Mouse (Mus musculus) forebrain, embryonic 16.5 days (tissue): Measurements from ENCODE around the gene Srsf4. TPM values are rescaled to one million over a fixed set of nuclear protein-coding genes. Genes with fewer than 3 reads are reported as not detected.

Source experiments
- ATAC-seq: fragments of 200-750 bp; cut with Nextera tagmentation; 2 replicates; pipeline ENCODE4 v1.8.0; 2017; ENCODE audit warnings: mild to moderate bottlenecking, moderate library complexity
- H3K27ac ChIP-seq: fragments of 300-500 bp; sonication (generic); 2 replicates; pipeline ENCODE4 v1.5.1; 2014; ENCODE audit warnings: low read length, control low read depth
- H3K27me3 ChIP-seq: fragments of 300-500 bp; sonication (generic); replicated peaks from 2 replicates; pipeline ENCODE4 v1.6.1; 2014; ENCODE audit warnings: low read length; ENCODE audit not compliant: control insufficient read depth, insufficient read depth
- H3K36me3 ChIP-seq: fragments of 300-500 bp; sonication (generic); 2 replicates; pipeline ENCODE4 v1.6.1; 2014; ENCODE audit not compliant: control insufficient read depth, insufficient read depth
- H3K4me1 ChIP-seq: fragments of 300-500 bp; sonication (generic); replicated peaks from 2 replicates; pipeline ENCODE4 v1.6.1; 2014; ENCODE audit warnings: low read length; ENCODE audit not compliant: control insufficient read depth, insufficient read depth
- H3K4me2 ChIP-seq: fragments of 300-500 bp; sonication (generic); 2 replicates; pipeline ENCODE4 v1.6.1; 2014; ENCODE audit warnings: mild to moderate bottlenecking, low read length, control low read depth
- H3K4me3 ChIP-seq: fragments of 300-500 bp; sonication (generic); replicated peaks from 2 replicates; pipeline ENCODE4 v1.5.1; 2014; ENCODE audit warnings: mild to moderate bottlenecking, low read length, control low read depth
- H3K9ac ChIP-seq: fragments of 300-500 bp; sonication (generic); replicated peaks from 2 replicates; pipeline ENCODE4 v1.6.1; 2014; ENCODE audit warnings: low read depth, low read length, control low read depth
- H3K9me3 ChIP-seq: fragments of 300-500 bp; sonication (generic); 2 replicates; pipeline ENCODE4 v1.6.1; 2016; ENCODE audit warnings: low read length; ENCODE audit not compliant: control insufficient read depth
- WGBS: fragments of 180-500 bp; shearing (Covaris S2); extraction: QIAGEN DNeasy Blood & Tissue Kit; methylation state at CpG from one replicate; pipeline ENCODE4 v1.1.7; 2014; 5-methylcytosine and 5-hydroxymethylcytosine counted together
- polyA plus RNA-seq: library from polyadenylated mRNA; unstranded; fragments of >200 nt; fragmentation: Nextera tagmentation; extraction: Ambion mirVana; gene quantifications from 2 replicates; pipeline ENCODE4 v1.2.1, GENCODE M21; 2015

Gene Srsf4
- polyA plus RNA-seq, 1 experiment from 2014 or later = 143 TPM

GRCm38 (mm10) chr4:131860492-131861340 is 12.7 kb upstream of the Srsf4 start:
- ATAC-seq = peak; percentile 55; the same call in 1 of the 2 replicates
- no peaks in the 10 kb centered on the region for H3K4me1 ChIP-seq
- H3K4me2 ChIP-seq = no peak overlapping the region
- no peaks in the 10 kb centered on the region for H3K9me3 ChIP-seq
- no peak overlapping the region for H3K27ac ChIP-seq
- no peak overlapping the region for H3K9ac ChIP-seq
- H3K36me3 ChIP-seq = peaks cover 2% of the 10 kb centered on the region; the same call in 1 of the 2 replicates
- WGBS = 49% methylated on average over 15 of the region's 15 CpGs
- H3K27me3 ChIP-seq = no peaks in the 10 kb centered on the region
- no peak overlapping the region for H3K4me3 ChIP-seq

GRCm38 (mm10) chr4:131861341-131861739 is 12.1 kb upstream of the Srsf4 start:
- no peak for ATAC-seq
- WGBS = 87% methylated on average over 4 of the region's 4 CpGs

DNA sequence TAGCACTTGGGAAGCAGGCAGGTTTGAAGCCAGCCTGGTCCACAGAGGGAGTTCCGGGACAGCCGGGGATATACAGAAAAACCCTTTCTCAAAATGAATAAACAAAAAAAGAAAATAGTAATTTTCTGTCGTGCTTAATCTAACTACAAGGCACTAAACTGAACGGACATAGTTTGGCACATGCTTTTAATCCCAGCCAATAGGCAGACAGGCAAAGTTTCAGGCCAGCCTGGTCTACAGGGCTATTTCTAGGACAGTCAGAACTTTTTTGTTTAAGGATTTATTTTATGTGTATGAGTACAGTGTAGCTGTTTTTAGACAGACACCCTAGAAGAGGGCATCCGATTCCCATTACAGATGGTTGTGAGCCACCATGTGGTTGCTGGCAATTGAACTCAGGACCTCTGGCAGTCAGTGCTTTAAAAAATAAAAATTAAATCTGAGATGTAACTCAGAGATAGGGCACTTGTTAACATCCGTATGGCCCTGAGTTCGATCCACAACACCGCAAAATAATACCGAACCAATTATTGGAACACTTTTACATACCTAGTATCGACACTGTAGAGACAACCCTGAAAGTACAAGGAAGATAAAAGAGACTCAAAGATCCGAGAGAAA is 635 bp upstream of the Srsf4 start:
- Histone ChIP-seq H3K9me3 (no peaks in the 10 kb centered on the region), H3K4me2 (peak overlapping the region; percentile 70), H3K36me3 (no peaks in the 10 kb centered on the region), H3K27me3 (no peaks in the 10 kb centered on the region), H3K27ac (peak overlapping the region; percentile 85), H3K4me3 (peak overlapping the region; percentile 100), H3K4me1 (peaks cover 35% of the 10 kb centered on the region), H3K9ac (peak overlapping the region; percentile 79)
- ATAC-seq = peak; percentile 22
- WGBS = 10% methylated on average over 11 of the region's 11 CpGs

More at GRCm38 (mm10) chr4:131861341-131861739, 12.1 kb upstream of the Srsf4 start:
- no peak overlapping the region for H3K4me3 ChIP-seq
- H3K4me1 ChIP-seq = no peaks in the 10 kb centered on the region
- peaks cover 2% of the 10 kb centered on the region; the same call in 1 of the 2 replicates for H3K36me3 ChIP-seq
- no peaks in the 10 kb centered on the region for H3K27me3 ChIP-seq
- H3K9me3 ChIP-seq = no peaks in the 10 kb centered on the region
- no peak overlapping the region for H3K9ac ChIP-seq
- H3K27ac ChIP-seq = no peak overlapping the region
- H3K4me2 ChIP-seq = no peak overlapping the region

- H3K36me3 ChIP-seq = no peaks in the 10 kb centered on the region
- peak overlapping the region; percentile 100 for H3K4me3 ChIP-seq
- no peaks in the 10 kb centered on the region for H3K27me3 ChIP-seq
- H3K27ac ChIP-seq = peak overlapping the region; percentile 100
- H3K4me2 ChIP-seq = peak overlapping the region; percentile 84
- H3K9me3 ChIP-seq = no peaks in the 10 kb centered on the region
- H3K4me1 ChIP-seq = peaks cover 35% of the 10 kb centered on the region
- no peak for ATAC-seq
- under 1% methylated on average over 20 of the region's 20 CpGs for WGBS
- peak overlapping the region; percentile 100 for H3K9ac ChIP-seq
Observed at GRCm38 (mm10) chr4:131874169-131874536, 736 bp downstream of the Srsf4 start.

DNA sequence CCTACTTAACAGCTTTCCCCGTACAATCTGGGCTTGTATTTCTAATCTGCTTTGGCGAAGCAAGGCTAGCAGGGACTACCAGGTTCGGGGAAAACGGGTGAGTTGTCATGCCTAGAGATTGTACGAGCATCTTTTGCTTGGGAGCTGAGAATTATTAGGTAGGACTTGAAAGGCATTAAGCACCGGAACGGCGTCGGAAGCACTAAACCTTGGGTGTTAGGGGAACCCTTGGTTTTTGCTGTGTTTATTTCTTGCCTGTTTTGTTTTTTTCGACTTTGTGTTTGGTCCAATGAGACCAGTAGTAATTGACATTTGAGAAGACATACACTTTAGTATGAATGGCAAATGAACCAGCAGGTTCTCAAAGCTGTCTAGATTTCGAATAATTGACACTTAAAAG is 1.1 kb downstream of the Srsf4 start:
- Histone ChIP-seq H3K4me3 (peak overlapping the region; percentile 100), H3K9ac (peak overlapping the region; percentile 100), H3K9me3 (no peaks in the 10 kb centered on the region), H3K27ac (peak overlapping the region; percentile 100; the same call in 1 of the 2 replicates), H3K27me3 (no peaks in the 10 kb centered on the region), H3K36me3 (no peaks in the 10 kb centered on the region), H3K4me1 (peaks cover 39% of the 10 kb centered on the region), H3K4me2 (peak overlapping the region; percentile 84)
- no peak for ATAC-seq
- 2% methylated on average over 11 of the region's 11 CpGs for WGBS

- no peak for ATAC-seq
- Histone ChIP-seq H3K4me2 (peak overlapping the region; percentile 84), H3K9ac (peak overlapping the region; percentile 100; the same call in 1 of the 2 replicates), H3K27ac (no peak overlapping the region), H3K9me3 (no peaks in the 10 kb centered on the region), H3K4me1 (peaks cover 39% of the 10 kb centered on the region), H3K4me3 (peak overlapping the region; percentile 100), H3K36me3 (no peaks in the 10 kb centered on the region), H3K27me3 (no peaks in the 10 kb centered on the region)
- WGBS = 28% methylated on average over 3 of the region's 3 CpGs
Observed at GRCm38 (mm10) chr4:131875242-131875641, 1.8 kb downstream of the Srsf4 start.

DNA sequence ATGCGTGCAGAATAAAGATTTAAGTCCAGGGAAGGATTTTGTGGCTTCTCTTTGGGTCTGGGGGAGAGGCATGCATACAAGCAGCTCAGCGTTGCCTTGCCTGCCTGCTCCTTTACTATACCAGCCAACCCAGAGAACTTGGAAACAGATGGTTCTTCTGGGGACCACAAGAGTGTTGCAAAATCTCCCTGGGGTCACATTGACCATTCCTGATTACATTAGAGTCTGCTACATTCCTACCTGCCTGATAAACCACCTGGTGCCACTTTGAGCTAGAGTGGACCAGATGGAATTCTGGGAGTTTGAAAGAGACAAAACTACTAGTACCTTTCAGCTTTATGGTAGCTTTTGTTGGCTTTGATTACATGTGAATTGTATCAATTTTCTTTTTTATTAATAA is 3.4 kb downstream of the Srsf4 start:
- Histone ChIP-seq H3K36me3 (no peaks in the 10 kb centered on the region), H3K27ac (no peak overlapping the region), H3K4me3 (no peak overlapping the region), H3K9me3 (no peaks in the 10 kb centered on the region), H3K27me3 (no peaks in the 10 kb centered on the region), H3K9ac (no peak overlapping the region), H3K4me2 (0 out of 2 replicates have a peak overlapping the region, but pooled peaks have one; percentile 14), H3K4me1 (peaks cover 45% of the 10 kb centered on the region)
- WGBS = 54% methylated on average over 2 of the region's 2 CpGs
- ATAC-seq = no peak

DNA sequence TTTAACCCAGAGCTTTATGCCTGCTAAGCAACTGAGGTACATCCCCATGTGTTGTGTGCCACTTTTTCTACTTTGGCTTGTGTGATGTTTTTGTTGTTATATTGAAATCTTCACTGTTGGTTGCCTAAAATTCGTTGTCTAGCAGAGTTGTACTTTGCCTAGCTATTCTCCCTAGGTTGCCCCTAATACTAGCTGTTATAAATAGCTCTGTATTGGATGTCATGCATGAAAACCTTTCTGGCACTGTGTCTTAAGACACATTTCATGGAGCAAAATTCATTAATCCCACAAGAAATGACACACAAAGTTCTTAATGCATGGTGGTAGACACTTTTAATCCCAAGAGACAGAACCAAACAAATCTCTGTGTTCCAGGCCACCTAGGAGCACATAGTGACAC is 6.3 kb downstream of the Srsf4 start:
- no peak for ATAC-seq
- WGBS = 73% methylated on average over 1 of the region's 1 CpGs

GRCm38 (mm10) chr4:131881306-131881705 is 7.9 kb downstream of the Srsf4 start:
- no peaks in the 10 kb centered on the region for H3K36me3 ChIP-seq

More for the DNA sequence above, 6.3 kb downstream of the Srsf4 start:
- Histone ChIP-seq H3K36me3 (no peaks in the 10 kb centered on the region), H3K27me3 (no peaks in the 10 kb centered on the region), H3K4me1 (peaks cover 49% of the 10 kb centered on the region), H3K9me3 (no peaks in the 10 kb centered on the region), H3K9ac (no peak overlapping the region), H3K27ac (no peak overlapping the region), H3K4me3 (no peak overlapping the region), H3K4me2 (no peak overlapping the region)

More at GRCm38 (mm10) chr4:131881306-131881705, 7.9 kb downstream of the Srsf4 start:
- no peak overlapping the region for H3K4me2 ChIP-seq
- H3K4me1 ChIP-seq = peaks cover 38% of the 10 kb centered on the region
- no peaks in the 10 kb centered on the region for H3K9me3 ChIP-seq
- no peak overlapping the region for H3K27ac ChIP-seq
- no peak overlapping the region for H3K4me3 ChIP-seq
- ATAC-seq = no peak
- 91% methylated on average over 7 of the region's 7 CpGs for WGBS
- no peak overlapping the region for H3K9ac ChIP-seq
- no peaks in the 10 kb centered on the region for H3K27me3 ChIP-seq
